18 mouse cellular contexts compared by ENCODE assay signal in the genomic region with DNA sequence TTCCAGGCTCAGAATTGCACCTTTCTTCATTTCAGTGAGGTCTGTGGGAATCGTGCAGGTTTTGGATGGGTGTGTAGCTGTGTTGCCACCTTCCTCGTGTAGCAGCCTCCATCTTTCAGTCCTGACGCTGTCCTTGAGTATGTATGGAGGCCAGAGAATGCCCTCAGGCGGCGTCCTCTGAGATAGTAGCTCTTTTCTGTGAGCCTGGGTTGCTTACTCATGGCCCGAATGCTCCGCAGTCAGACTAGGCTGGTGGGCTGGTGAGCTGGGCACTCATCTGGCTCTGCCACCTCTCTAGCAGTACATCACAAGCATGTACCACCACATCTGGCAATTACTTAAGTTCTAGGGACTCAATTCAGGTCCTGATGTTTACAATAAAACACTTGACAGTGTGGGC. TPM values are rescaled to one million over a fixed set of nuclear protein-coding genes. Genes with fewer than 3 reads are reported as not detected.
A peak's percentile ranks its signal among the peaks of the same experiment; 100 is the strongest.
DNase-seq lines count a peak whose midpoint lies in the region; ATAC-seq and TF ChIP-seq lines count a peak whose summit lies in the region.
"Had no signal": no experiment of that assay in that cellular context is flagged by ENCODE, and none has a peak within 500 bp of the region (broad histone marks: within the 10 kb centered on the region; RNA-seq: fewer than 3 reads in every experiment).

No protein-coding gene starts in this region.

- ATAC-seq in heart, embryonic 12.5 days (ENCODE audit: insufficient number of reproducible peaks, low FRiP score): no peak
- ATAC-seq in hindbrain, embryonic 16.5 days: no peak
- ATAC-seq: forebrain, embryonic 16.5 days; inflammation-experienced regulatory T-cells, adult 6 months; intestine, postnatal 0 days had no signal

- H3K27ac ChIP-seq in heart, embryonic 12.5 days (ENCODE audit: poor library complexity, severe bottlenecking): peak overlapping the region; percentile 4; the same call in 1 of the 2 replicates
- no peak overlapping the region for H3K27ac ChIP-seq in hindbrain, embryonic 16.5 days (ENCODE audit: low read depth, low read length)
- H3K27ac ChIP-seq: embryonic facial prominence, embryonic 13.5 days; forebrain, embryonic 12.5 days; hindbrain, embryonic 15.5 days; kidney, postnatal 0 days had no signal

- 79% methylated on average over 7 of the region's 7 CpGs for WGBS in heart, embryonic 12.5 days
- 83% methylated on average over 7 of the region's 7 CpGs for WGBS in hindbrain, embryonic 16.5 days

- H3K27me3 ChIP-seq in heart, embryonic 12.5 days (replicated peaks): no peaks in the 10 kb centered on the region
- no peaks in the 10 kb centered on the region for H3K27me3 ChIP-seq in C2C12 (ENCODE audit: control insufficient read depth, insufficient read depth, insufficient read length)
- no peaks in the 10 kb centered on the region for H3K27me3 ChIP-seq in hindbrain, embryonic 16.5 days (replicated peaks; ENCODE audit: control insufficient read depth, insufficient read depth, low read length)
- H3K27me3 ChIP-seq: embryonic facial prominence, embryonic 13.5 days; forebrain, embryonic 12.5 days; hindbrain, embryonic 15.5 days had no signal

- H3K36me3 ChIP-seq in heart, embryonic 12.5 days: peaks cover 49% of the 10 kb centered on the region
- H3K36me3 ChIP-seq in C2C12 (ENCODE audit: control insufficient read depth, insufficient read depth): peaks cover 54% of the 10 kb centered on the region
- peaks cover 12% of the 10 kb centered on the region for H3K36me3 ChIP-seq in hindbrain, embryonic 16.5 days (ENCODE audit: control insufficient read depth, insufficient read depth, low read length)

- no peak overlapping the region for H3K4me2 ChIP-seq in heart, embryonic 12.5 days
- H3K4me2 ChIP-seq in hindbrain, embryonic 16.5 days (ENCODE audit: low read length): no peak overlapping the region
- H3K4me2 ChIP-seq: embryonic facial prominence, embryonic 13.5 days; forebrain, embryonic 12.5 days; hindbrain, embryonic 15.5 days had no signal

- intact Hi-C loops in heart, postnatal 10 days (cut with DNase I): no loop called here

- H3K79me3 ChIP-seq in C2C12 (ENCODE audit: low read depth): no peaks in the 10 kb centered on the region

- 0 out of 2 replicates have a peak overlapping the region, but pooled peaks have one; percentile 39 for H3K9ac ChIP-seq in heart, embryonic 12.5 days
- H3K9ac ChIP-seq in hindbrain, embryonic 16.5 days (ENCODE audit: low read depth, low read length): no peak overlapping the region
- H3K9ac ChIP-seq: embryonic facial prominence, embryonic 13.5 days; forebrain, embryonic 12.5 days; hindbrain, embryonic 15.5 days had no signal

- no peak overlapping the region for H3K4me3 ChIP-seq in heart, embryonic 12.5 days
- H3K4me3 ChIP-seq in C2C12 (ENCODE audit: insufficient read depth, poor library complexity, severe bottlenecking): no peak overlapping the region
- no peak overlapping the region for H3K4me3 ChIP-seq in hindbrain, embryonic 16.5 days (ENCODE audit: low read length)
- H3K4me3 ChIP-seq: embryonic facial prominence, embryonic 13.5 days; forebrain, embryonic 12.5 days; hindbrain, embryonic 15.5 days had no signal

- H3K4me1 ChIP-seq in heart, embryonic 12.5 days (replicated peaks): peaks cover 17% of the 10 kb centered on the region
- H3K4me1 ChIP-seq in hindbrain, embryonic 16.5 days (ENCODE audit: control insufficient read depth, insufficient read depth, low read depth, low read length): no peaks in the 10 kb centered on the region
- H3K4me1 ChIP-seq: embryonic facial prominence, embryonic 13.5 days; forebrain, embryonic 12.5 days; hindbrain, embryonic 15.5 days had no signal

- H3K79me2 ChIP-seq in C2C12 (ENCODE audit: control insufficient read depth, insufficient read depth): no peaks in the 10 kb centered on the region

- no peaks in the 10 kb centered on the region for H3K9me3 ChIP-seq in heart, embryonic 12.5 days (replicated peaks)
- no peaks in the 10 kb centered on the region for H3K9me3 ChIP-seq in hindbrain, embryonic 16.5 days (ENCODE audit: control insufficient read depth, low read length)
- H3K9me3 ChIP-seq: embryonic facial prominence, embryonic 13.5 days; forebrain, embryonic 12.5 days; hindbrain, embryonic 15.5 days had no signal

- H3ac ChIP-seq in C2C12 (ENCODE audit: control insufficient read depth, insufficient read length, low read depth): peak overlapping the region; percentile 28

- DNase-seq in heart, postnatal 10 days: no peak
- DNase-seq in 3134 (ENCODE audit: extremely low read depth, insufficient read length, low spot score): peak; percentile 32
- peak; percentile 65 for DNase-seq in ZHBTc4 (ENCODE audit: low read depth, low spot score)
- DNase-seq: adrenal gland, postnatal 14 days; B cell, adult 2 months; cerebellum, postnatal 36 days; gastrocnemius, postnatal 14 days; kidney, adult 9 months had no signal

- no peak for TF ChIP-seq CTCF in C2C12 (IDR thresholded peaks at IDR 0.05; ENCODE audit: control insufficient read depth, insufficient read depth, insufficient read length)

TF ChIP-seq in C2C12, 6 proteins besides CTCF, POLR2A, EP300 and RAD21:
- no peak for TF ChIP-seq MYOG (IDR thresholded peaks at IDR 0.05; ENCODE audit: control insufficient read depth, extremely low read depth, insufficient read length)

RNA-seq across cellular contexts. Expression of gene Tmem181a, which starts 53.5 kb away (rescaled TPM):
- 23.7 and 24.5 TPM in 2 replicates for polyA plus RNA-seq in heart, embryonic 12.5 days (2016; fragmentation: Nextera tagmentation; extraction: Ambion mirVana)
- 10 to 100 TPM; 12.2 to 12.4 TPM for total RNA-seq in heart, postnatal 10 days (2021)
- 7.1 TPM for polyA plus RNA-seq in C2C12 (2012; fragmentation: generic; extraction: Trizol)
- 60.2 and 62.0 TPM in 2 replicates for polyA plus RNA-seq in hindbrain, embryonic 16.5 days (2015; fragmentation: Nextera tagmentation; extraction: Ambion mirVana)

Comparison
In these comparisons a context has a peak if more than half of its experiments do, and no peak if none do; other contexts are left out.
1. DNase-seq: peak in 3134 (single experiment) and ZHBTc4 (single experiment); none in heart, postnatal 10 days (0 of 2).